Mouse (Mus musculus) thymus, postnatal 0 days (tissue): ENCODE measurements around the gene Lypd6. TPM values are rescaled to one million over a fixed set of nuclear protein-coding genes. Genes with fewer than 3 reads are reported as not detected.

ENCODE experiments used
- DNase-seq: peaks from one replicate; pipeline ENCODE4 v3.0.0-alpha.2; 2015; ENCODE audit warnings: low spot score
- polyA plus RNA-seq: library from polyadenylated mRNA; unstranded; fragments of >200 nt; fragmentation: Nextera tagmentation; extraction: Ambion mirVana; gene quantifications from 2 replicates; pipeline ENCODE4 v1.2.1, GENCODE M21; 2015

Gene Lypd6
- 0.61 and 0.67 TPM in 2 replicates for polyA plus RNA-seq

DNA sequence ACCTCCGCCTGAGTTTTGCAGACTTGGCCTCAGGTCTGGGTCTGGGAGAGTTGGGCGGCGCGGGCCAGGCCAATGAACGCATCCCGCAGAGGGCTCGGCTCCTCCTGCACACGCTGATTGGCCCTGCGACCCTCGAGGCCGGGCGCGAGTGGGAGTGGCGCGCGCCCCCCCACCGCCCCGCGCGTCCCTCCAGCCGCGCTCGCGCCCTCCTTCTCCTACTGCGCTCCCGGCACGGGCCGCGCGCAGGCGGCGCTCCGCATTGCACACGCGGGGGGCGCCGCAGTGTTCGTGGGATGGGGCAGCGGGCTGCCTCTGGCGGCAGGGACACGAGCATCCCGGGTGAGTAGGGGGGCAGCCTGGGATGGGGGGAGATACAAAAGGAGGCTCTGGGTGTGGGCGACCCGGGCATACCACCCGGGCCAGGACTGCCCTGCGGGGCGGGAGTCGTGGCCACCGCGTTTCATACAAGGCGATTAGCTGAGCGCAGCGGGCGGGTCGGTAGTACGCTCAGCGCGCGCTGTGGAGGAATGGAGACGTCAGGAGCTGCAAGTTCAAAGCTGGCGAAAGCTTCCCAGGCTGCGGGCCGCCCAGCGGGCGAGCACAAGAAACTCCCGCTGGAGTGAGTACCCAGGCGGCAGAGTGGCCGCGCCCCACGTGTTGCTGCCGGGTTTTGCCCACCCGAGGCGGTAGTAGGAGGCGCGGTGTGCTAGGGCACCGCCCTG is at the start of gene Lypd6:
Gene Lypd6 (plus strand): TSS at position 184 of the 722 bp plus-strand sequence.
- peak; percentile 17 for DNase-seq

DNA sequence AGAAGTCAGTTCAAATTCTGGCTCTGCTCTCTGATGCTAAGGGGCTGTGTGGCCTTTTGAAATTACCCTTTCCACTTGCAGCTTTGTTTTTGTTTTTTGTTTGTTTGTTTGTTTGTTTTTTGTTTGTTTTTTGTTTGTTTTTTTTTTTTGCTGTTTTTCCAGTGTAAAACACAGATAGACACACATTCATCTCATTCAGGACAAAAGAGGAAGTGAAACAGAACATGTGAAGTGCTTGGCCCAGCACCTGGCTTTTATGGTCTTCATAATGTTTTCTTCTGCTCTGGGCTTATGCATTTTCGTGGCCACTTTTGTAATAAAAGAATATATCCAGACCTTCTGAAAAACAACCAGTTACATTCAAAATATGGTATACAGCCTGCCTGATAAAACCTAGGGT is 46.8 kb upstream of the Lypd6 start:
- DNase-seq = no peak

DNA sequence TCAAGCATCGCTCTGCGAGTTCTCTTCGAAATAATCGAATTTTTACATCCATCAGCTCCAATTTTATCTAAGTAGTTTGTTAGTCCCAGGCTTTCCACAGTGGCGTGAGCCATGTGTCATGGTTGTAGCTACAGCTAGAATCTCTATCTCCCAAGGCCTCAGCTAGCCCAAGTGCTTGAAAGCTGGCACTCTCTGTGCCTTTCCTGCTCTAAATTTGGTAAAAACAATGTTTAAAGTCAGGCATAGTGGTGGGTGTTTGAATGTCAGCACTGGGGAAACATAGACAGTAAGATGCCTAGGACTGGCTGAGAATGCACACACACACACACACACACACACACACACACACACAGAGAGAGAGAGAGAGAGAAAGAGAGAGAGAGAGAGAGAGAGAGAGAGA is 40.7 kb upstream of the Lypd6 start:
- DNase-seq = no peak

DNA sequence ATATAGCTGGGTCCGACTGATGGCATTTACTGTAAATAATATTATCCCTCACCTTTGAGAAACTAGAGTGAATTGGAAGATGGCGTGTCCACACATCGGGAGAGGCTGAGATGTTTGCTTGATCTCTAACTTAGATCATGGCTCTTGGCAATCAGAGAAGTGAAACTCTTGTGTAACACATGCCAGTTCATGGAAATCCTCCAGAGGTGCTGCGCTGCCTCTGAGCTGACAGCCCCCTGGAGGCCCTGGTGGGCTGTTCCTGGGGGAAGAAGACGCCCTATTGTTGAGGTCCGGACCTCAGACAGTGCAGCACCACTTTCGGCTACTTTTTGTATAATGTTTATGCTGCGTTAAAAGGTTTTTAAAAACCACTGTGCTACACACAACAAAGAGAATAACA is 37.3 kb upstream of the Lypd6 start:
- DNase-seq = no peak

DNA sequence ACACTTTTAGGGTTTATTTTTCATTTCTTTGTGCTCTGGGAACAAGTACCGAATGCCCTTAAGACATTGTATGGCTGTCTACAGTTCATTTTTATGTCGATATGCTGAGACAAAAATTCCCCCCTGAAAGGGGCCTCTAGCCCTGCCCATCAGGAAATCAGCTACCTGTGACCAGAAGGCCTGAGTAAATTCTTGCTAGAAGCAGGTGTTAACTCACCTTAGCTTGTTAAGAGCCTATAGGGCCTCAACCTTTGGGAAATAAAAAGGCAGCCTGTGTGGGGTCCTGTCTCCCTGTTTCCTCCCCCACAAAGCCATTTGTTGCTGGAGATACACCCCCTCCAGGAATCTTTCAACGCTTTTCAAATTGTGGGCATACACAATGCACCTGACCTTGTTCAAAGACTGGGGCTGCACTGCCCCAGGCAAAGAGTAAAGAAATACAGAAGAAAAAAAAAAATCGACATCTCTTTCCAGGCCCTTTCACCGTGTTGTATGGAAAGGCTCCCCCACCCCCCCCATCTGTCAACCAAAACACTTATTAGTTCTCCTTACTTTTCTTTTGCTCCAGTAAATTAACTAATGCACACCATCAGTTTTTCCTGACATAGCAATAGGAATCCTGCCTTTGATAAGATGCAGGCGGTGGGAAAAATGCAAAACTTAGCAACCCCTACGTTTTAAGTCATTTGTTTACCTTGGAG is 21.9 kb upstream of the Lypd6 start:
- DNase-seq = no peak

DNA sequence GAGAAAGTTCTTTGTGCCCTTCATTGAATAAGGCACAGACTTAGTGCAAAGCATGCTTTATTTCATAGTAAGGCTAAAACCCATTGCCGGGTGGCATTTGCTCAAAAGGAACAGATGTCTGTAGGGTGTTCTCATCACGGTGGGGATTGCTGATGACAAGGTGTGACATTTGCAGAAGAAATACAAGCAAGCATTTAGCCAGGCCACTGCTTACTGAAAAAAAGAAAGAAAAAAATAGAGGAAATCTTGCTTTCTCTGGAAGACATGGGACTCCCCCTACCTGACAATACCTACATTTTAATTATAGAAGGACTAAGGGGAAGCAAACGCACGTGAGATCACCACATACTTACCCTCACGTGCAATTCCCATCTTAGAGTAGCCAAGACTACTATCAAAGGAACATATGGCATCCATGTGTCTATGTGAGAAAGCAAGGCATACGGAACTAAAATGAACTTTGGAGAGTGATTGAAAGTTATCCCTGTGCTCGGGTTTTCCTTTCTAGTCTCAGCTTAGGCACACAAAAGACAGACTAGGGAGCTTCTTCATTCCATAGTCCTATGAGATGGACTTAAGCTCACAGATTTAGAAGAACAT is 21.3 kb upstream of the Lypd6 start:
- no peak for DNase-seq

DNA sequence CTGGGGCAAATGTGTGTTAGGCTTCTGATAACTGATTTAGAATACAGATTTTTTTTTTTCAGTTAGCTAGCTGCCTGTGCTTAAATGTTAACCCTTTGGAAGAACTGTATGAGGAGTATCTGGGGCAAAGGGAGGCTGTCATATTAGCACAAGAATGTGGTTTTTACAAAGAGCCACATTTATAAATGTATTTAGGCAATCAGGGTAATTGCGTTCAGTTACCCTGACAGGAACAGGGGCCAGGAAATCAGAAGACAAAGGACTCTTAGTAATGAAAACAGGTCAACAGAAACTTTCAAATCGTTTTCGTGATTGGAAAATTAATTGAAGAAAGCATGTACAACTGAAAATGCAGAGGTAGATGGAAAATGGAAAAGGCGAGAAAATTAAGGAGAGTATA is 20.4 kb upstream of the Lypd6 start:
- no peak for DNase-seq

DNA sequence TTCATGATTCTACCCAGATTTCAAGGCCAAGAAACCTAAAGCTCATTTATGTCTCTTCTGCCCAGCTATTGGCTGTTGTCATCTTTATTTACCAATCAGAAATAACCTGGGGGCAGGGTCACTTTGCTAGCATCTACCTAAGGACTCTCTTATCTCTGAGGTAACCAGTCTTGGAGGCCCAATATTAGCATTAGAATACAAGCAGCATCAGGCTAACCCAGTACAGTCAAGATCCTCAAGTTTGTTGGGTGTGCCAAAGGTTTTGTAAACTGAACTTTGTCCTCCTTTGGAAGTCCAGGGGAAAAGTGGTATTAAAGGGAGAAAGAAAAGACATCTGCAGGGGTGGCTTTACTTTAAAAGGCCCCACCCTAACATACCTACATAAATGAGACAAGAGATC is 17.8 kb upstream of the Lypd6 start:
- no peak for DNase-seq

DNA sequence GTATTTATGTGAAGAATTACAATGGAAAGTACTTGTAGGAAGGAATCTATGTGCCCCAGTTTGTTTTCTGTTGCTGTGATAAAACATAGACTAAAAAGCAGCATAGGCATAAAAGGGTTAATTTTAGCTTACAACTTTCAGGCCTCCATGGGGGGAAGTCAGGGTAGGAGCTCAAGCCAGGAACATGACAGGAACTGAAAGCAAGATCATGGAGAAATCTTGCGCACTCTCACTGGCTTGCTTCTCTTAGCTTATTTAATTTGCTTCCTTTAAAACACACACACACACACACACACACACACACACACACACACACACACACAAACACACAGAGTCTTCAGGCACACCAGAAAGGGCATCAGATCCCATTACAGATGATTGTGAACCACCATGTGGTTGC is 12.3 kb upstream of the Lypd6 start:
- DNase-seq = no peak

DNA sequence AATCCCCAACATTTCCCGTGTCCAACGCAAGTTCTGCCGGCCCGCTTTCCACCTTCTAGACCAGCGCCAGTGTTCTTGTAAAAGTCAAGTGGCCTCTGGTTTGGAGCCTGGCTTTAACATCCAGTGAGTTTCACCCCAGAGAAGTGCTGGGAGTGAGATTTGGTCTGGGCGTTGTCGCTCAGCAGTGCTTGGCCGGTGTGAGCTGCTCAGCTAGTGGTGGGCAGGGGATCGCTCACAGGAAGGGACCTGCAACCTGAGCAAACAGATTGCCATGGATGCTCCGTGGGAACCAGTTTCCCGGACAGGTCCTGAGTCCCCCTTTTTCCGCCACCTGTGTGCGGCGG is 355 bp upstream of the Lypd6 start:
- no peak for DNase-seq

DNA sequence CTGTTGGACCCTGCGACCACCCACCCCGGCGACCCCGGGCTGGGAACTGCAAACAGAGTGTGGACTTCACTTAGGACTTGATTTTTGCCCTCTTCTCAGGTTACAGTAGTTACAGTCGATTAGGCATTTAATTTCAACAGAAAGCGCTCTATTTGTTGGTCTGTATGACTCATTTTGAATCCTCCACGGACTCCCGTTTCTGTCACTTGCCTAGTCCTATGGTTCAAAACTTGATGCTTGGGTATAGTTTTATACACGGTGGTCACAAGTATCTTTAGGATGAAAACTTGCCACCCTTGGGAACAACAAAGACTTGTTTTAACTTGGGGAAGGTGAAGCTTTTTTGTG is 713 bp downstream of the Lypd6 start:
- no peak for DNase-seq

DNA sequence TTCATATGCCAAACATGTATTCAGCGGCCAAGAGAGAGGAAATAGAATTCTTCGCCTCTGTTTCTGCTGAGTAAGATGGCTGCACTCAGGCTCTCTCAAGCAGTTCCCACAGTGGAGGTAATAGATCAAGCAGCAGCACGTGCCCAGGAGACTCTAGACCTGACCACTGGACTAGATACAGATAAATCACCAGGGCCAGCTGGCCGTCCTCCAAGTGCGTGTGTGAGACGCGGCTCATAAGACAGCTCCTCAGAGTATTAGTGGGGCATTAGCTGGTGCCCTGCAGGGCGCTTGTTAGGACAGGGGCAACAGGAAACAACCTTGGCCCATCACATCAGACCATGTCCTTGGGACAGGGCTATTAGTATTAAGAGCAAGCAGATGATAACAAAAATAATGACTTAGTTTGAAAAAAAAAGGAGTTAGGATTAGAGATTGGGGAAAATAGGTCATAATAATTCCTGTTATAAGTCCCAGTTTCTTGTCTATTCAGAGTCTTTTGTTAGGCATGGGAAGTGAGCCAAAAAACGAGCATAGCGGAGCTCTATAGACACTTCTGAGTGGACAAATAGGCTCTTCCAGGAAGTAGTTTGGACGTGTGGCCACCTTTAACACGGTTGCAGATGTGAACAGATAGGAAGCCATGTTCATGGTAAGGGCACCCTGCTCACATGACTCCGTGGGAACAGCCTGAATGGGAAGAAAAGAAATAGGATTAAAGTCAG is 3.5 kb downstream of the Lypd6 start:
- DNase-seq = no peak

DNA sequence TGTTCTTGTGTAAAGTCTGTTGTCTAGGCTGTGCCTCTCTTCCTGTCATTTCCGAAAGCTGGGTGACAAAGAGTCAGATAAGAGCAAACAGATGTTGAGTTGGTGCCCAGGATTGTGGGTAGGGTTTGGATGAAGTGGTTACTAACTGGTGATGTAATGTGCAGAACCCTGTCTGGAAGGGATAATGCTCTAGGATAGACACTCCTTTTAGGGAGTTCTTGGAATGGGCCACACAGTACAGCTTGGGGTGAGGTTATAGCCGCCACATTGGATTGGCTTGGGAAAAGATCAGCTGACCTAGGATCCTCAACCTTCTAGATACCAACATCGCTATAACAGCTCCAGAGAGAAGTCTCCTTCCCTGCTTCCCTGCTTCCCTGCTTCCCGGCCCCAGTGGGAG is 5.9 kb downstream of the Lypd6 start:
- DNase-seq = no peak

DNA sequence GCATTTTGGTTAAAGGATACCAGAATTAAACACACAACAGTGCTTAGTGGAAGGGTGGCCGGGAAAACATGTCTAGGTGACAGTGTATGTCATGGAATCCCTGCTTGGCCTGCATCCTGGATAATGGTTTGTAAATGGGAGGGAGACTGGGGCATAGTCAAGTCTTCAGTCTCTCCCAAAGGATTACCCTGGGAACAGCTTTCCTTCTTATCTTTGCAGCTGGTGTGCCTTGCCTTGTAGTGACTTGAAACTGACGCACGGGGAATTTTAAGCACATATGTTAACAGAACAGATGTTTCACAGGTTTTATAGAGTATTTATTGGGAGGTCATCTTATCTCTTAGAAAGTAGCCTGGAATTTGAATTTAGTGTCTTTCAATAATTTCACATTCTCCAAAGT is 18.5 kb downstream of the Lypd6 start:
- no peak for DNase-seq

DNA sequence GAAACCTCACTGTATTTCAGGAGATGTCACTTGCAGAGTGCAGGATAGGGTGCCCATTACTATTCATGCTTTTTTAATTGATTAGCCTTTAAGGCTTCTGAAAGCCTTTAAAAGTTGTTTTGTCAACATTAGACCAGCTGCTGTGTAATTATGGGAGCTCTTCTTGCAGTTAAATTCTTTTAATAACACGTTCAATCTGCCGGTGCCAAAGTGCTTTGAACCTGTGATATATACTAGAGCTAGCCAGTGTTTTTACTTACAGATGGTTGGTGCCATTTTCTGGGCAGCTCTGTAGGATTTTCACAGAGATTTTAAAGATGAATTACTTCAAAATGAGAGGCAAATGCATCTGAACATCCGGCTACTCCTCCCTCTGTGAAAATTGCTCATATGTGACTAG is 21.5 kb downstream of the Lypd6 start:
- no peak for DNase-seq

DNA sequence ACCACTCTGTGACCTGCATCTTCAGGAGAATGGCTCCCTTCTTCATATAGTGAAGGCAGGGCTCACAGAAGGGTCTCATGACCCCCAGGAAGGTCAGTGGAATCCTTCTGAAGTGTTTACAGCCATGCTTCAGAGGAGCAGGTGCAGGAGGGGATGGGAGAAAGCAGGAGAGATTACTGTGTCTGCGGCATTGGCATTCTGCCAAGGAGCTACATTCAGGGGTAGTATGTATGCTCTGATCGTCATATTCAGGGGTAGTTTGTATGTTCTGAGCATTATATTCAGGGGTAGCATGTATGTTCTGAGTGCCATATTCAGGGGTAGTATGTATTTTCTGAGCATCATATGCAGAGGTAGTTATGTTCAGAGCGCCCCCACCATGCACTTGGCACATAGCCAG is 30.1 kb downstream of the Lypd6 start:
- no peak for DNase-seq

DNA sequence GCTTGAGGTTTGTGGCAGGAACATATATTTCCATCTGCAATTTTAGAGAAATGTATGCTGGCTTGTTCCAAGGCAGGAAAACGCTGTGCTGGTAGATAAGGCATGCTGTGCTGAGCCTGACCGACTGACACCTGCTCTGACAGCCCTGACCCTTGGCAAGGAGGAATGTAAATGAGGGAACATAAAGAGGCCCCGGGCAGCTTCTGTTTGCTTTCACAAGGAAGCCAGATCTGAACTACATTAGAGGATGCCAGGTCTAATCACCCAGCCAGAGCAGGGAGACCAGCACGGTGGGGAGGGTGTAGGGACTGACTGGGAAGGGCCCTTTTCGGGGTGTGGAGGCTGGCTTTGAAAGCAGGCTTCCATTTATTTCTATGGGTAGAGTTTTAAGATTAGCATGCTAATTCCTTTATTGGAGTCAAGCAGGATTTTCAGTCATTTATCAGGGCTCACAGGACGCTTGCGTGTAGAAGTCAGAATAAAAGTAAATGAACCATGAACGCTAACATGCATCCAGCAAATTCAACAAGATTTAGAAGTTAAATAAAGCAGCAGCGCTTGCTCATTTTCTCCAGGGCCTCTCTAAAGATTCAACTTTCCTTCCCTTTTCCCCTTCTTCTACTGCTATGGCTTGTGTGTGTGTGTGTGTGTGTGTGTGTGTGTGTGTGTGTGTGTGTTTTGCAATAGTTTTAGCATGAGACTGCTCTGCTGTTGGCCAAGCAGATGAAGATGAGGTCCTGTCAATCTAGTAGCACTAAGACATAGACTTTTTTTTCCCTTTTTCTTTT is 34.3 kb downstream of the Lypd6 start:
- no peak for DNase-seq

DNA sequence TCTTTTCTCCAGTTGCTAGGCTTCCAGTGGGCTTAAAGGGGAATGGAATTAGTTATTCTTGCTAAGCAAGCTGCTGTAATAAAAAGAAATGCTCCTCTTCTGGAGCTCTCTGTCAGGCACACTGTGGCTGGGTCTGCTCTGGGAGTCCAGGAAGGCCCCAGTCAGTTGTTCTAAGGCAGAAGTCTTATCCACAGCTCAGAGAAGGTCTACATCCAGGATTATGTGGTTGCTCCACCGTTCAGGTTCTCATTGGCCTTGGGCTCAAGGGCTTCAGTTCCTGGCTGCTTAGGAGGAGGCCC is 34.9 kb downstream of the Lypd6 start:
- no peak for DNase-seq

DNA sequence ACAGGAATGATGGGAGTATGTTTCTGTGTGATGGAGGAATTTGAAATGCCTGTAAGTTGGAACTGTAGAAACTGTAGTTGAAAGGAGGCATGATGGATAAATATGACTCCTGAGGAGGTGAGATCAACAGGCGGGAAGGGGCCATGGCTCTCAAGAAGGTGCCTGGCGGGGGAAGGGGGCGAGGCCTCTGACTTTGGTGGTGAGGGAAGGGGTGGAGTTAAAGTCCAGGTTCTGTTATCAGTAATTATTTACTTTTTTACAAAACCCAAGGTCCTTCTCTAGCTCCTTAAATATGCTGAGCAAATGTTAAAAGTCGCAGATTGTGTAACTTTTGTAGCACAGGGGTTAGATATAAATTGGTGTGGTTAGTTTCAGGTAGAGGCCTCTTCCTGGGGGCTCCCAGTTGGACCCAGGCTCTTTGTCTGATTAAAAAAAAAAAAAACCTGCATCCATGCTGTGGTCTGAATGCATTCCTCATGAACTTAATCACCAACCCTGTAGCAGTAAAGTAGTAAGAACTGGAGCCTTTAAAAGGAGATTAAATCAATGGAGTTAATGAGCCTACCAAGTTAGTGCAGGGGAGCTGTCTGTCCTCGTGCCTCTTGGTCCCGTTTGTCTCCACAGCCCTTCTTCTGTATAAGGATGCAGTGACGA is 37.7 kb downstream of the Lypd6 start:
- DNase-seq = no peak

DNA sequence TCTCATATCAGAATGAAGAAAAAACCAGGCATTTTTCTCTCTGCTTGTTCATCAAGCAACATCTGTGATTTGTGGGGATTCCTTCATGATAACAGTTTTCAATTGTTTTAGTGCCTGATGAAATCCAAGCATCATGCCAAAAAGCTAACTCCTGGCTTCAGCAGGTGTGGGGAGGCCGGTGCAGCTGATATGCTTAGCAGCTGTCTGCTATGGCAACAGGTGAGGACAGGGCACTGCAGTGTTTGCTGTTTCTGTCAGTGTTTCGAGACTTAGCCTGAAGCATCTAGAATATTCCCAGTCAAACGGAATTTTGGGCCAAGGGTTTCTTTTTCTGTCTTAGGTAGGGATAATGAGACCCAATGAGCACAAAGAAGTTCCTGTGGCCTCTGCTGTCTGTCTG is 39.4 kb downstream of the Lypd6 start:
- no peak for DNase-seq

DNA sequence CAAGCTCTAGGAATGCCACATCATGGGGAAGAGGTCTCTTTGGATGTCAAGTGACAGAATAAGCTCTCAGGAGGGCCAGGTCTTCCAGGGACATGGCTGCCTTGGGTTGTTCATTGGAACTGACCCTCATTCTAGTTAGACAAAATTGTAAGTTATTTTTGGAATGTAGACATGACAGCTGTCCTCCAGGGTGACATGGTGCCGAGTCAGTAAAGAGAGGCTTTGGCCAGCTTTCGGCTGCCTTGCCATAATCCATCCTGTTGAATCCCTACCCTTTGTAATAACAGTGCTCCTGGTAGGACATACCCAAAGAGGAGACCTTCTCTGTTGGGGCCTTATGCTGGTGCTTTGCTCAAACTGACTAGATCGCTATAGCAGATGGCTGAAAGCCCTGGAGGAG is 39.8 kb downstream of the Lypd6 start:
- DNase-seq = no peak
